ENCODE assay signal across 8 mouse cellular contexts in the genomic region with DNA sequence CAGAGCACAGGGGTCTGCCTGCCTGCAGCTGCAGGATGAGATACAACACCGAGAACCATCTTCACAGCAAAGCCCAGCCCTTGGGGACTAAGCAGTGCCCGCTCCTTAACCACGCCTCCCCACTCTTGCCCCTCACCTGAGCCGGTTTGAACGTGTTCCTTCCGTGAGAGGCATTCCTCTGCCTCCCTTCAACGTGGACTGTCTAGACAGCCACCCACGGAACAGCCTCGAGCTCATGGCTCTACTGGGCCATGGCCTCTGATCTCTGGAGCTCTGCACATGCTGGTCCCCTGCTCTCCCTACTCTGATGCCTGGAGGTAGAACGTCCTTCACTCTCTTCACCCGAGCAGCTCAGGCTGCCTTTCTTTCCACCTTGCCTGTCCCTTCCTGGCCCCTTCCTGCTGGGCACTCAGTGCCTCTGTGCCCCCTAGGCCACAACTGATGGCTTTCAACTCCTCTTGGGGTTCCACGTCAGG. TPM values are rescaled to one million over a fixed set of nuclear protein-coding genes. Genes with fewer than 3 reads are reported as not detected.
DNase-seq lines count a peak whose midpoint lies in the region; ATAC-seq and TF ChIP-seq lines count a peak whose summit lies in the region.

A gene (minus strand): TSS at position 426 of the 476 bp plus-strand sequence.

- H3K9ac ChIP-seq in intestine, embryonic 14.5 days (ENCODE audit: low read length): no peak within 1 kb of the TSS
- H3K9ac ChIP-seq in neural tube, embryonic 12.5 days: no peak within 1 kb of the TSS
- no peak within 1 kb of the TSS for H3K9ac ChIP-seq in liver, postnatal 0 days (replicated peaks)

- ATAC-seq in intestine, embryonic 14.5 days (replicated peaks; ENCODE audit: low FRiP score, low TSS enrichment, low read depth): no peak
- ATAC-seq in neural tube, embryonic 12.5 days (ENCODE audit: low FRiP score, low read depth): no peak
- no peak for ATAC-seq in liver, postnatal 0 days

- TF ChIP-seq CTCF in liver, postnatal 0 days (IDR thresholded peaks at IDR 0.05; ENCODE audit: low read depth): no peak

- no peaks in the 10 kb centered on the region for H3K36me3 ChIP-seq in intestine, embryonic 14.5 days (ENCODE audit: control insufficient read depth, insufficient read depth, low read length)
- no peaks in the 10 kb centered on the region for H3K36me3 ChIP-seq in neural tube, embryonic 12.5 days
- no peaks in the 10 kb centered on the region for H3K36me3 ChIP-seq in liver, postnatal 0 days (replicated peaks; ENCODE audit: insufficient read depth, low read length)

- TF ChIP-seq EP300 in liver, postnatal 0 days (IDR thresholded peaks at IDR 0.05; ENCODE audit: low read depth): no peak

- no peak for DNase-seq in layer of hippocampus, adult 8-10 months (ENCODE audit: low spot score in 2 of 2)
- no peak for DNase-seq in layer of hippocampus, adult 11-12 months (ENCODE audit: low spot score)
- DNase-seq in adrenal gland, postnatal 36 days: no peak
- DNase-seq in intestine, embryonic 14.5 days (ENCODE audit: low spot score): no peak
- no peak for DNase-seq in right cerebral cortex, postnatal 4 days
- no peak for DNase-seq in right cerebral cortex, adult 2 months (ENCODE audit: low spot score in 2 of 2)
- DNase-seq in liver, postnatal 0 days: no peak

- H3K4me1 ChIP-seq in intestine, embryonic 14.5 days (replicated peaks; ENCODE audit: control insufficient read depth, insufficient read depth, low read length): no peaks in the 10 kb centered on the region
- no peaks in the 10 kb centered on the region for H3K4me1 ChIP-seq in neural tube, embryonic 12.5 days
- no peaks in the 10 kb centered on the region for H3K4me1 ChIP-seq in liver, postnatal 0 days (ENCODE audit: insufficient read depth)

- 73% methylated on average over 12 of the region's 12 CpGs for WGBS in intestine, embryonic 14.5 days
- 76% methylated on average over 12 of the region's 12 CpGs for WGBS in neural tube, embryonic 12.5 days
- WGBS in liver, postnatal 0 days (ENCODE audit: insufficient replicate concordance): 67% methylated on average over 12 of the region's 12 CpGs

- H3K4me2 ChIP-seq in intestine, embryonic 14.5 days (ENCODE audit: low read length): no peak within 1 kb of the TSS
- no peak within 1 kb of the TSS for H3K4me2 ChIP-seq in neural tube, embryonic 12.5 days (replicated peaks)
- H3K4me2 ChIP-seq in liver, postnatal 0 days (ENCODE audit: low read depth, low read length): no peak within 1 kb of the TSS

- no peak within 1 kb of the TSS for H3K4me3 ChIP-seq in intestine, embryonic 14.5 days (ENCODE audit: low read depth, low read length)
- H3K4me3 ChIP-seq in neural tube, embryonic 12.5 days: no peak within 1 kb of the TSS
- no peak within 1 kb of the TSS for H3K4me3 ChIP-seq in liver, postnatal 0 days (ENCODE audit: low read depth, low read length)

- no peaks in the 10 kb centered on the region for H3K27me3 ChIP-seq in intestine, embryonic 14.5 days (replicated peaks; ENCODE audit: control insufficient read depth, insufficient read depth, low read length)
- H3K27me3 ChIP-seq in neural tube, embryonic 12.5 days (replicated peaks): no peaks in the 10 kb centered on the region
- peaks cover 9% of the 10 kb centered on the region for H3K27me3 ChIP-seq in liver, postnatal 0 days (ENCODE audit: insufficient read depth, low read length)

- no peaks in the 10 kb centered on the region for H3K9me3 ChIP-seq in intestine, embryonic 14.5 days (ENCODE audit: control insufficient read depth, low read length)
- no peaks in the 10 kb centered on the region for H3K9me3 ChIP-seq in neural tube, embryonic 12.5 days
- no peaks in the 10 kb centered on the region for H3K9me3 ChIP-seq in liver, postnatal 0 days (ENCODE audit: low read length)

- no peak within 1 kb of the TSS for H3K27ac ChIP-seq in intestine, embryonic 14.5 days (ENCODE audit: low read depth)
- H3K27ac ChIP-seq in neural tube, embryonic 12.5 days: no peak within 1 kb of the TSS
- no peak within 1 kb of the TSS for H3K27ac ChIP-seq in liver, postnatal 0 days (ENCODE audit: low read depth)

RNA-seq across cellular contexts. Expression of the gene that starts here (rescaled TPM):
- 10 to 100 TPM; 48.1 to 63.3 (median 58.7) TPM for total RNA-seq in layer of hippocampus, adult 8-10 months (2022)
- 100 to 1,000 TPM; 134 to 165 TPM for total RNA-seq in adrenal gland, postnatal 36 days (2021)
- polyA plus RNA-seq in intestine, embryonic 14.5 days (2014; fragmentation: Nextera tagmentation; extraction: Ambion mirVana): 38.1 TPM in 2 replicates
- polyA plus RNA-seq in neural tube, embryonic 12.5 days (2016; fragmentation: Nextera tagmentation; extraction: Ambion mirVana): 18.9 and 21.8 TPM in 2 replicates
- polyA plus RNA-seq in liver, postnatal 0 days (2015; fragmentation: Nextera tagmentation; extraction: Ambion mirVana): 0.89 and 0.96 TPM in 2 replicates

Comparison
In these comparisons a context has a peak if more than half of its experiments do, and no peak if none do; other contexts are left out.
1. RNA of the gene that starts here (polyA plus RNA-seq): 38.1 TPM in intestine, embryonic 14.5 days and 18.9 to 21.8 TPM in neural tube, embryonic 12.5 days; 0.89 to 0.96 TPM in liver, postnatal 0 days; every median in the first group is over 10 times any median in the second.